Mouse (Mus musculus): ENCODE data around the gene Mpi. TPM values are rescaled to one million over a fixed set of nuclear protein-coding genes. Genes with fewer than 3 reads are reported as not detected.

Gene Mpi
- polyA plus RNA-seq, 1 experiment from 2014 or later, result 19.1 TPM

- ATAC-seq, result no peak
- no peak overlapping the region for H3K9ac ChIP-seq (replicated peaks; ENCODE audit: low read depth)
- no peaks in the 10 kb centered on the region for H3K9me3 ChIP-seq (ENCODE audit: low read length)
- no peak overlapping the region for H3K4me2 ChIP-seq (replicated peaks; ENCODE audit: low read depth, low read length)
- no peaks in the 10 kb centered on the region for H3K27me3 ChIP-seq (replicated peaks; ENCODE audit: insufficient read depth, low read length)
- no peak overlapping the region for H3K4me3 ChIP-seq (ENCODE audit: low read depth, low read length)
- 74% methylated on average over 4 of the region's 4 CpGs for WGBS
- TF ChIP-seq EP300 (IDR thresholded peaks at IDR 0.05) (no peak), CTCF (IDR thresholded peaks at IDR 0.05) (no peak)
- DNase-seq (ENCODE audit: low spot score), result no peak
- H3K4me1 ChIP-seq (ENCODE audit: insufficient read depth, low read depth, low read length), result peaks cover 23% of the 10 kb centered on the region; the same call in 1 of the 2 replicates
- H3K36me3 ChIP-seq (ENCODE audit: insufficient read depth, low read length), result no peaks in the 10 kb centered on the region
- H3K27ac ChIP-seq (ENCODE audit: low read length), result no peak overlapping the region
These were observed 6.1 kb upstream of the Mpi start for GRCm38 (mm10) chr9:57558625-57559024.

- 63% methylated on average over 3 of the region's 3 CpGs for WGBS
- ATAC-seq, result no peak
- no peak overlapping the region for H3K4me2 ChIP-seq (replicated peaks; ENCODE audit: low read depth, low read length)
- DNase-seq (ENCODE audit: low spot score), result no peak
- no peak overlapping the region for H3K9ac ChIP-seq (replicated peaks; ENCODE audit: low read depth)
- no peaks in the 10 kb centered on the region for H3K27me3 ChIP-seq (replicated peaks; ENCODE audit: insufficient read depth, low read length)
- TF ChIP-seq CTCF (IDR thresholded peaks at IDR 0.05) (no peak), EP300 (IDR thresholded peaks at IDR 0.05) (no peak)
- H3K36me3 ChIP-seq (ENCODE audit: insufficient read depth, low read length), result no peaks in the 10 kb centered on the region
- no peak overlapping the region for H3K27ac ChIP-seq (ENCODE audit: low read length)
- no peaks in the 10 kb centered on the region for H3K9me3 ChIP-seq (ENCODE audit: low read length)
- H3K4me3 ChIP-seq (ENCODE audit: low read depth, low read length), result no peak overlapping the region
- H3K4me1 ChIP-seq (ENCODE audit: insufficient read depth, low read depth, low read length), result peaks cover 10% of the 10 kb centered on the region; the same call in 1 of the 2 replicates
These were observed 4.7 kb upstream of the Mpi start for GRCm38 (mm10) chr9:57557215-57557614.

GRCm38 (mm10) chr9:57554753-57555152, 2.2 kb upstream of the Mpi start:
- ATAC-seq, result no peak
- Histone ChIP-seq H3K4me1 (ENCODE audit: insufficient read depth, low read depth, low read length) (peaks cover 4% of the 10 kb centered on the region; the same call in 1 of the 2 replicates), H3K4me2 (replicated peaks; ENCODE audit: low read depth, low read length) (no peak overlapping the region), H3K9ac (replicated peaks; ENCODE audit: low read depth) (no peak overlapping the region), H3K4me3 (ENCODE audit: low read depth, low read length) (no peak overlapping the region), H3K36me3 (ENCODE audit: insufficient read depth, low read length) (no peaks in the 10 kb centered on the region), H3K27me3 (replicated peaks; ENCODE audit: insufficient read depth, low read length) (no peaks in the 10 kb centered on the region), H3K27ac (ENCODE audit: low read length) (no peak overlapping the region), H3K9me3 (ENCODE audit: low read length) (no peaks in the 10 kb centered on the region)
- 54% methylated on average over 3 of the region's 3 CpGs for WGBS
- no peak for DNase-seq (ENCODE audit: low spot score)
- TF ChIP-seq EP300 (IDR thresholded peaks at IDR 0.05) (no peak), CTCF (IDR thresholded peaks at IDR 0.05) (no peak)

- no peak overlapping the region for H3K4me2 ChIP-seq (replicated peaks; ENCODE audit: low read depth, low read length)
- no peak overlapping the region for H3K27ac ChIP-seq (ENCODE audit: low read length)
- WGBS, result 72% methylated on average over 11 of the region's 11 CpGs
- peaks cover 4% of the 10 kb centered on the region; the same call in 1 of the 2 replicates for H3K4me1 ChIP-seq (ENCODE audit: insufficient read depth, low read depth, low read length)
- ATAC-seq (no peak), DNase-seq (ENCODE audit: low spot score) (no peak)
- H3K9ac ChIP-seq (replicated peaks; ENCODE audit: low read depth), result no peak overlapping the region
- H3K4me3 ChIP-seq (ENCODE audit: low read depth, low read length), result no peak overlapping the region
- 0 out of 2 replicates have a peak, but pooled peaks cover 5% of the 10 kb centered on the region for H3K36me3 ChIP-seq (ENCODE audit: insufficient read depth, low read length)
- no peaks in the 10 kb centered on the region for H3K9me3 ChIP-seq (ENCODE audit: low read length)
- H3K27me3 ChIP-seq (replicated peaks; ENCODE audit: insufficient read depth, low read length), result no peaks in the 10 kb centered on the region
- no peak for TF ChIP-seq CTCF (IDR thresholded peaks at IDR 0.05)
These were observed 556 bp upstream of the Mpi start for GRCm38 (mm10) chr9:57553119-57553518.

GRCm38 (mm10) chr9:57550126-57550862, 2.3 kb downstream of the Mpi start:
- 0 out of 2 replicates have a peak overlapping the region, but pooled peaks have one; percentile 11 for H3K27ac ChIP-seq (ENCODE audit: low read length)
- H3K4me2 ChIP-seq (replicated peaks; ENCODE audit: low read depth, low read length), result no peak overlapping the region
- peak; percentile 49 for DNase-seq (ENCODE audit: low spot score)
- H3K36me3 ChIP-seq (ENCODE audit: insufficient read depth, low read length), result 0 out of 2 replicates have a peak, but pooled peaks cover 5% of the 10 kb centered on the region
- H3K9ac ChIP-seq (replicated peaks; ENCODE audit: low read depth), result no peak overlapping the region
- no peak overlapping the region for H3K4me3 ChIP-seq (ENCODE audit: low read depth, low read length)
- ATAC-seq, result peak; percentile 81
- no peaks in the 10 kb centered on the region for H3K9me3 ChIP-seq (ENCODE audit: low read length)
- no peaks in the 10 kb centered on the region for H3K27me3 ChIP-seq (replicated peaks; ENCODE audit: insufficient read depth, low read length)
- no peak; the same call in 1 of the 2 replicates for TF ChIP-seq EP300 (IDR thresholded peaks at IDR 0.05)
- TF ChIP-seq CTCF (IDR thresholded peaks at IDR 0.05), result no peak
- 70% methylated on average over 11 of the region's 11 CpGs for WGBS
- peaks cover 4% of the 10 kb centered on the region; the same call in 1 of the 2 replicates for H3K4me1 ChIP-seq (ENCODE audit: insufficient read depth, low read depth, low read length)

GRCm38 (mm10) chr9:57549186-57549585, 3.4 kb downstream of the Mpi start:
- ATAC-seq (no peak), DNase-seq (ENCODE audit: low spot score) (no peak)
- Histone ChIP-seq H3K27ac (ENCODE audit: low read length) (no peak overlapping the region), H3K9me3 (ENCODE audit: low read length) (no peaks in the 10 kb centered on the region), H3K4me1 (ENCODE audit: insufficient read depth, low read depth, low read length) (peaks cover 4% of the 10 kb centered on the region; the same call in 1 of the 2 replicates), H3K4me2 (replicated peaks; ENCODE audit: low read depth, low read length) (no peak overlapping the region), H3K9ac (replicated peaks; ENCODE audit: low read depth) (no peak overlapping the region), H3K27me3 (replicated peaks; ENCODE audit: insufficient read depth, low read length) (no peaks in the 10 kb centered on the region), H3K36me3 (ENCODE audit: insufficient read depth, low read length) (0 out of 2 replicates have a peak, but pooled peaks cover 13% of the 10 kb centered on the region), H3K4me3 (ENCODE audit: low read depth, low read length) (no peak overlapping the region)
- 95% methylated on average over 4 of the region's 4 CpGs for WGBS
- TF ChIP-seq CTCF (IDR thresholded peaks at IDR 0.05) (no peak), EP300 (IDR thresholded peaks at IDR 0.05) (no peak)
